ENCODE assay signal across 8 mouse cellular contexts in genomic region chr11:58307411-58308080, GRCm38 (mm10). TPM values are rescaled to one million over a fixed set of nuclear protein-coding genes. Genes with fewer than 3 reads are reported as not detected.
DNase-seq lines count a peak whose midpoint lies in the region; ATAC-seq lines count a peak whose summit lies in the region.

No protein-coding gene starts in this region.

- peak; percentile 70 for ATAC-seq in embryonic facial prominence, embryonic 12.5 days (ENCODE audit: insufficient number of reproducible peaks, insufficient read depth, low FRiP score, low TSS enrichment)
- ATAC-seq in liver, embryonic 16.5 days (ENCODE audit: low read depth): peak; percentile 64
- peak; percentile 58 for ATAC-seq in neural tube, embryonic 12.5 days (ENCODE audit: low FRiP score, low read depth)

- 0 out of 2 replicates have a peak, but pooled peaks cover 10% of the 10 kb centered on the region for H3K36me3 ChIP-seq in embryonic facial prominence, embryonic 12.5 days
- peaks cover 15% of the 10 kb centered on the region for H3K36me3 ChIP-seq in heart, embryonic 10.5 days
- no peaks in the 10 kb centered on the region for H3K36me3 ChIP-seq in liver, embryonic 16.5 days (ENCODE audit: control insufficient read depth, insufficient read depth)
- H3K36me3 ChIP-seq in neural tube, embryonic 12.5 days: peaks cover 13% of the 10 kb centered on the region; the same call in 1 of the 2 replicates

- under 1% methylated on average over 42 of the region's 42 CpGs for WGBS in embryonic facial prominence, embryonic 12.5 days
- under 1% methylated on average over 42 of the region's 42 CpGs for WGBS in heart, embryonic 10.5 days
- under 1% methylated on average over 42 of the region's 42 CpGs for whole genome bisulfite sequencing in liver, embryonic 16.5 days (ENCODE audit: insufficient replicate concordance)
- under 1% methylated on average over 42 of the region's 42 CpGs for WGBS in neural tube, embryonic 12.5 days

- H3K9ac ChIP-seq in embryonic facial prominence, embryonic 12.5 days: peak overlapping the region; percentile 61
- H3K9ac ChIP-seq in liver, embryonic 16.5 days (ENCODE audit: low read depth, low read length): peak overlapping the region; percentile 81
- H3K9ac ChIP-seq in neural tube, embryonic 12.5 days: peak overlapping the region; percentile 65

- H3K4me2 ChIP-seq in embryonic facial prominence, embryonic 12.5 days (replicated peaks): peak overlapping the region; percentile 90
- H3K4me2 ChIP-seq in liver, embryonic 16.5 days (ENCODE audit: low read depth, low read length): peak overlapping the region; percentile 100
- peak overlapping the region; percentile 88 for H3K4me2 ChIP-seq in neural tube, embryonic 12.5 days (replicated peaks)

- H3K4me3 ChIP-seq in embryonic facial prominence, embryonic 12.5 days: peak overlapping the region; percentile 53
- H3K4me3 ChIP-seq in heart, embryonic 10.5 days: peak overlapping the region; percentile 72
- peak overlapping the region; percentile 76 for H3K4me3 ChIP-seq in liver, embryonic 16.5 days (ENCODE audit: low read depth, low read length)
- H3K4me3 ChIP-seq in neural tube, embryonic 12.5 days: peak overlapping the region; percentile 50

- DNase-seq in A20 (ENCODE audit: low read depth, low spot score) (peak; percentile 82), adipocyte (ENCODE audit: low spot score) (peak; percentile 24)
- DNase-seq in heart, embryonic 10.5 days (ENCODE audit: low spot score): peak; percentile 89
- DNase-seq in kidney, adult 9 months: peak; percentile 66
- peak; percentile 64 for DNase-seq in testis, postnatal 10 days (ENCODE audit: low spot score)

- no peaks in the 10 kb centered on the region for H3K9me3 ChIP-seq in embryonic facial prominence, embryonic 12.5 days
- no peaks in the 10 kb centered on the region for H3K9me3 ChIP-seq in heart, embryonic 10.5 days
- H3K9me3 ChIP-seq in liver, embryonic 16.5 days (replicated peaks; ENCODE audit: control insufficient read depth, low read length): no peaks in the 10 kb centered on the region
- no peaks in the 10 kb centered on the region for H3K9me3 ChIP-seq in neural tube, embryonic 12.5 days

- H3K4me1 ChIP-seq in embryonic facial prominence, embryonic 12.5 days: peaks cover 11% of the 10 kb centered on the region
- H3K4me1 ChIP-seq in heart, embryonic 10.5 days: peaks cover 18% of the 10 kb centered on the region
- H3K4me1 ChIP-seq in liver, embryonic 16.5 days (ENCODE audit: control insufficient read depth, low read depth, low read length): peaks cover 25% of the 10 kb centered on the region
- H3K4me1 ChIP-seq in neural tube, embryonic 12.5 days: peaks cover 17% of the 10 kb centered on the region

- H3K27ac ChIP-seq in embryonic facial prominence, embryonic 12.5 days: peak overlapping the region; percentile 76
- H3K27ac ChIP-seq in heart, embryonic 10.5 days: peak overlapping the region; percentile 91
- H3K27ac ChIP-seq in liver, embryonic 16.5 days (ENCODE audit: low read length): peak overlapping the region; percentile 78
- peak overlapping the region; percentile 26; the same call in 1 of the 2 replicates for H3K27ac ChIP-seq in neural tube, embryonic 12.5 days

- H3K27me3 ChIP-seq in embryonic facial prominence, embryonic 12.5 days: no peaks in the 10 kb centered on the region
- H3K27me3 ChIP-seq in heart, embryonic 10.5 days (ENCODE audit: insufficient read depth, poor library complexity, severe bottlenecking): no peaks in the 10 kb centered on the region
- no peaks in the 10 kb centered on the region for H3K27me3 ChIP-seq in liver, embryonic 16.5 days (ENCODE audit: control insufficient read depth, insufficient read depth, low read depth, low read length)
- H3K27me3 ChIP-seq in neural tube, embryonic 12.5 days (replicated peaks): no peaks in the 10 kb centered on the region

RNA-seq across cellular contexts. Expression of gene Zfp692, which starts 0.7 kb away (rescaled TPM):
- polyA plus RNA-seq in embryonic facial prominence, embryonic 12.5 days (2016; fragmentation: Nextera tagmentation; extraction: Ambion mirVana): 27.4 and 29.7 TPM in 2 replicates
- polyA plus RNA-seq in heart, embryonic 10.5 days (2016; fragmentation: Nextera tagmentation; extraction: Ambion mirVana): 18.5 and 19.2 TPM in 2 replicates
- 9.8 and 10.1 TPM in 2 replicates for polyA plus RNA-seq in liver, embryonic 16.5 days (2015; fragmentation: Nextera tagmentation; extraction: Ambion mirVana)
- 27.4 and 30.8 TPM in 2 replicates for polyA plus RNA-seq in neural tube, embryonic 12.5 days (2016; fragmentation: Nextera tagmentation; extraction: Ambion mirVana)

RNA-seq across cellular contexts. Expression of gene Zfp672, which starts 22.6 kb away (rescaled TPM):
- 38.7 and 40.8 TPM in 2 replicates for polyA plus RNA-seq in embryonic facial prominence, embryonic 12.5 days (2016; fragmentation: Nextera tagmentation; extraction: Ambion mirVana)
- polyA plus RNA-seq in heart, embryonic 10.5 days (2016; fragmentation: Nextera tagmentation; extraction: Ambion mirVana): 30.4 and 31.6 TPM in 2 replicates
- polyA plus RNA-seq in liver, embryonic 16.5 days (2015; fragmentation: Nextera tagmentation; extraction: Ambion mirVana): 33.8 and 36.6 TPM in 2 replicates
- 32.0 and 32.2 TPM in 2 replicates for polyA plus RNA-seq in neural tube, embryonic 12.5 days (2016; fragmentation: Nextera tagmentation; extraction: Ambion mirVana)

RNA-seq across cellular contexts. Expression of gene Sh3bp5l, which starts 23.0 kb away (rescaled TPM):
- polyA plus RNA-seq in embryonic facial prominence, embryonic 12.5 days (2016; fragmentation: Nextera tagmentation; extraction: Ambion mirVana): 38.2 and 40.6 TPM in 2 replicates
- polyA plus RNA-seq in heart, embryonic 10.5 days (2016; fragmentation: Nextera tagmentation; extraction: Ambion mirVana): 30.0 and 30.8 TPM in 2 replicates
- 16.8 and 17.0 TPM in 2 replicates for polyA plus RNA-seq in liver, embryonic 16.5 days (2015; fragmentation: Nextera tagmentation; extraction: Ambion mirVana)
- polyA plus RNA-seq in neural tube, embryonic 12.5 days (2016; fragmentation: Nextera tagmentation; extraction: Ambion mirVana): 51.5 and 52.8 TPM in 2 replicates

RNA-seq across cellular contexts. Expression of gene 4930438A08Rik, which starts 32.9 kb away (rescaled TPM):
- 0.08 TPM in 1 of 2 replicates, not detected in the other for polyA plus RNA-seq in embryonic facial prominence, embryonic 12.5 days (2016; fragmentation: Nextera tagmentation; extraction: Ambion mirVana)
- not detected in 2 replicates for polyA plus RNA-seq in heart, embryonic 10.5 days (2016; fragmentation: Nextera tagmentation; extraction: Ambion mirVana)
- polyA plus RNA-seq in liver, embryonic 16.5 days (2015; fragmentation: Nextera tagmentation; extraction: Ambion mirVana): 2.5 and 3.2 TPM in 2 replicates
- 0.15 TPM in 1 of 2 replicates, not detected in the other for polyA plus RNA-seq in neural tube, embryonic 12.5 days (2016; fragmentation: Nextera tagmentation; extraction: Ambion mirVana)

Comparison
In these comparisons a context has a peak if more than half of its experiments do, and no peak if none do; other contexts are left out.
1. Peak in every context shown above with its lines: DNase-seq, ATAC-seq, H3K4me3 ChIP-seq and H3K27ac ChIP-seq.
2. DNase-seq: peak in every context shown above with its lines; median percentile 89 in heart, embryonic 10.5 days; 82 in A20; 66 in kidney, adult 9 months; 64 in testis, postnatal 10 days; 24 in adipocyte.
3. H3K27ac ChIP-seq: peak in every context shown above with its lines; median percentile 91 in heart, embryonic 10.5 days; 78 in liver, embryonic 16.5 days; 76 in embryonic facial prominence, embryonic 12.5 days; 26 in neural tube, embryonic 12.5 days.